Mouse (Mus musculus) megakaryocyte, embryonic 14.5 days (primary cell): Measurements from ENCODE around the gene Babam2.

Experiments
- FLI1 ChIP-seq: IDR thresholded peaks from 2 replicates; pipeline ENCODE4 v1.6.1; 2012; ENCODE audit warnings: low read length, inconsistent platforms, mixed read lengths
- GATA1 ChIP-seq: IDR thresholded peaks from 3 replicates; pipeline ENCODE4 v1.6.1; 2012; ENCODE audit warnings: mixed read lengths, low read length, inconsistent platforms, borderline replicate concordance

DNA sequence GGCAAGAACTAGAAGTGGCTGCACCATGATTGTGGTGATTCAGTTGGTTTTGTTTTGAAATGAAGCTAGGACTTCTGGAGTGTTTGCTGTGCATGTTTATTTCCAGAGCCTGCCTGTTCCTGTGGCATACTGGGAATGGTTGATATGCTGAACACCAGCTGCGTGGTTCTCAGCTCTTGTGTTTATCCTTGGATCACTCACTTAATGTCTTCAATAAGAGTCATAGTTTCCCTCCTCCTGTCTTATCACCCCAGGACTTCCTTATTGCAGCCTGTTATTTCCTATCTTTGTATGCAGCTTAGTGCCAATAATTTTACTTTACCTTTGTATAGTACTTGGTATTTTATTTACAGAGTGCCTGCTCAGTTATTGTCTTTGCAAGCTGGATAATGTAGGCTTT is 223.4 kb downstream of the Babam2 start:
- TF ChIP-seq GATA1 (no peak), FLI1 (no peak)
